Mouse (Mus musculus) ZHBTc4 (cell line): ENCODE results near the gene B4galt1.

Experiments used
- DNase-seq: peaks from one replicate; pipeline ENCODE4 v3.0.0-alpha.2; 2011; ENCODE audit warnings: low read depth, low spot score

Gene B4galt1

DNA sequence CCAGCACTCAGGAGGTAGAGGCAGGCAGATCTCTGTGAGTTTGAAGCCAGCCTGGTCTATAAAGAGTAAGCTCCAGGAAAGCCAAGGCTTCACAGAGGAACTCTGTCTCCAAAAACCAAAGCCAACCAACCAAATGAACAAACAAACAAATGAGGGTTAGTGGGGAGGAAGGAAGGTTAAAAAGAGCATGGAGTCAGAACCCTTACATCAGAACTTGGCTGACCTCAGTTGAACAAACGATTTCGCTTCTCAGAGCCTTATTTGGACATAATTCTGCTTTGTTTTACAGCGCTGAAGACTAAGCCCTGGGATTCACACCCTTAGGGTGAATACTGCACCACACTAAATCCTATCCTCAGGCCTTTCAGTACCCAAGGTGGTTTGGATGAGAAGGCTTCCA is 18.3 kb upstream of the B4galt1 start:
- no peak for DNase-seq

DNA sequence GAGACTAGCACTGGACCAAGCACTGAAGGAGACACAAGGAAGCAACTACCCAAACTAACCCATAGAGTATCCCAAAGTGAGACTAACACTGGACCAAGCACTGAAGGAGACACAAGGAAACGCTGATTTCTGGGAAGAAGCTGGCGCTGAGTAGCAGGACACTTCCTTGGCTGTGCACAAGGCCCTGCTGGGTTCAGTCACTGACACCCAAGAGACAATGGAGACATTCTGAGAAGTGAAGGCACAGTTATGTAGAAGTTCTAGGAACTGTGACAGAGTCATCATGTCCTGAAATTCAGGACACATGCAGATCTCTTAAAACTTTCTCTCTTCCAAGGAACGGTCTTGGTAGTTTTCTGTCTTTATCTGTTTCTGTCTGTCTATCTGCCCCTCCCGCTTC is 16.4 kb upstream of the B4galt1 start:
- no peak for DNase-seq

DNA sequence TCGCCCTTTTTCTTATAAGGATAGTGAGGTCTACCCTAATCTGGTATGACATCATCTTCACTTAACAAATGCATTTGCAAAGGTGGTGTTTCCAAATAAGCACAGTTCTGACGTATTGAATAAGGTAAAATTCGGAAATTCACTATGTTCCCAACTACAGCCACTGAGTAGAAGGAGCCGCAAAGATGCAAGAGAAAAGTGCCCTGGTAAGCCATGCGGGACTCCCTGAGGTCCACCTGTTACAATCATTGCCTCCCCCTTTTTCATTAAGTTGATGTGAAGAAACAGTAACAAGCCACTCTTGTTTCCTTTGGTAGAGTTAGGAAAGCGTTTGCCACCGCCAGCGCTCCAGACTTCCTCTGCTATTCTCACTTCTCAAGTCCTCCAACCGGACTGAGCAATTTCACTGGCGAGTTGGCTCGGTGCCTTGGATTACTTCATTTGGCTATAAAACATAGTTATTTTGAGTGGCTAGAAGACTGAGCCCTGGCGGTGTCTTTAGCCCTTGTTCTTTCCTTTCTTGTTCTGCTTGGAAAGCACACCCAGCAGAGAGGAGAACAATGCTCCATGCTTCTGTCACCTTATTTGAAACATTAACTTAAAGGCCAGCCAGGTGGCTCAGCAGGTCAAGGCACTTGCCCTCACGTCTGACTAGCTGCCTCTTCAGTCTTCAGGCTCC is 14.9 kb upstream of the B4galt1 start:
- no peak for DNase-seq

DNA sequence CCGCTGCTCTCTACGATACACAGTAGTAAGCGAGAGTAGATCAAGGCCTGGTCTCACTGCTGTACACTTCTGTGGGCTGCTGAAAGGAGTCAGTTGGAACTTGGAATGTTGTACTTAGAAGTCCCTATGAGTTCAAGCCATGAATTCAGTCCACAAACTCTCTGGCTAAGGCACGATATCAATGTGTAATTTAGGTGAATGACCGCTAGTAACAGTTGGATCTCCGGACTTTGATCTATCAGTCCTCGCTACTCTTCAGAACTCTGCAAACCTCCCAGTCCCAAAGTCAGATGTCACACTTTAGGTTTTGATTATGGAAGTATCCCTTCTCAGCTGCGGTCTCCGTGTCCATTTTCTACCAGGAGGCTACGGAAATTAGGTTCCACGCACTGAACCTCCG is 10.6 kb upstream of the B4galt1 start:
- no peak for DNase-seq

DNA sequence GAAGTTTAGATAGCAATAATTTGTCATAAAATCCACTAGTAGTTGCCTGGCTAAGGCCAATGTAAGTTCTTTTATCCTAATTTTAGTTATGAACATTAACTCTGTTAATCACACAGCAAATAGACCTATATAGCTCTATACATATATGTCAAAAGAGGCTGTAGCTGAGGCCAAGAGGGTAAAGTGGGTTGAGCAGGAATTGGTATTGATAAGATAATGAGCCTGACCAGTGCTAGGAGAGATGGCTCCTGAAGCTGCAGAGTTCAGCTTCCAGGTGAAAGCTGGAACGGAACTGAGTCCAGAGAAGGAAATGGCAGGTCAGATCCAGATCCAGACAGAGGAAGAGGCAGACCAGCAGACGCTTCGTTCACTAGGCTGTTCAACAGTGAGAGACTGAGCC is 9.5 kb upstream of the B4galt1 start:
- no peak for DNase-seq

DNA sequence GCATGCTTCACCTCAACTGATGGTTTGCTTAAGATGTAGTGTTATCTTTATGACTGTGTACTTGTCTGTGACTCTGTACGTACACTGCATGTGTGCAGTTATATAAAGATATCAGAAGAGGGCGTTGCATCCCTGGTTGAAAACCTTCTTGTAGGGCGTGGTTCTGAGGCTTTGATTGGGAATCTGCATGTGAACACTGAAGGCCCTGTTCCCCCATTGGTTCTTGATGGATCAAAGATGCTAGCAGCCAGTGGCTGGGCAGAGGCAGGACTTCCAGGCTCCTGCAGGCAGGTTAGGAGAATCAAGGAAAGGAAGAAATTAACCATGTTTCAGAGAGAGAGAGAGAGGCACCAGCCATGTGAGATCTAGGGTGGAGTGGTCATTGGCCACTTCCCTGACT is 7.3 kb upstream of the B4galt1 start:
- peak; percentile 96 for DNase-seq

DNA sequence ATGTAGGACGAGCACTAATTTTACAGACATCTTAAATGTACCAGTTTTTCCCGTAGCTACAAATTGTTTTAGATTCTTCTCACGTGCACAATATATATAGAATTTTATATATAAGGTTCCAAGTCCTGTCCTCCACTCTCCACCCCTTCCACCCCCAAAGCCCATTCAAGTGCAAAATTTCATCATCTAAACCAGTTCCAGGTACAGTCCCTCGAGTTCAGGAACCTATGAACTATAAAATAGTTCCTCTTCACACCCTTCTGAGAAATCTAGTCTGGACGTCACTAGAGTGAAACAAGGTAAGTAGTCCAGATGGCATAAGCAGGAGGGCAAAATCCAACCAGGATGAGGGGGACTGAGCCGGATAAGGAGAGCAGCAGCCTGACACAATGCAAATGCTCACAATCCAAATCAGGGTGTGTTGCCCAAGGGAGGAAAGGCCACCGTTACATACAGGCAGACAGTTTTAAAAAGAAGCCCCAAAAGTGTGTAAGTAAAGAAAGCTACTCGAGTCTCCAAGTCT is 4.1 kb upstream of the B4galt1 start:
- DNase-seq: no peak

DNA sequence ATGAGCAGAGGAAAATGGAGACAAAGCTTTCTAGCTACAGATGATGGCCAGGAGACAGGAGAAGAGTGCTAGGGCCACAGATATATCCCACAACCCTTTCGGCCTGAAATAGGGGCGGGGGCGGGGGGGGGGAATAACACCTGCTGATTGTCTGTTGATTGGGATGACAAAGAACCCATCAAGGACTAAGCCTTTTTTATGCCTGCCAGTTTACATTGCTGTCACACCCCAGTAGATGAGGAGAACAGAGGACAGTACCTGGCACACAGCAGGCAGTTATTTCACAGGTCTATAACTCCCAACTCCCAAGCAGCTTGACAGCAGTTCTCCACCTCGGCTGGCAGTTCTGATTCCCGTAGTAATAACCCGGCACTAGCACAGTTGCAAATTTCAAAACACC is 2.8 kb upstream of the B4galt1 start:
- peak; percentile 47 for DNase-seq

DNA sequence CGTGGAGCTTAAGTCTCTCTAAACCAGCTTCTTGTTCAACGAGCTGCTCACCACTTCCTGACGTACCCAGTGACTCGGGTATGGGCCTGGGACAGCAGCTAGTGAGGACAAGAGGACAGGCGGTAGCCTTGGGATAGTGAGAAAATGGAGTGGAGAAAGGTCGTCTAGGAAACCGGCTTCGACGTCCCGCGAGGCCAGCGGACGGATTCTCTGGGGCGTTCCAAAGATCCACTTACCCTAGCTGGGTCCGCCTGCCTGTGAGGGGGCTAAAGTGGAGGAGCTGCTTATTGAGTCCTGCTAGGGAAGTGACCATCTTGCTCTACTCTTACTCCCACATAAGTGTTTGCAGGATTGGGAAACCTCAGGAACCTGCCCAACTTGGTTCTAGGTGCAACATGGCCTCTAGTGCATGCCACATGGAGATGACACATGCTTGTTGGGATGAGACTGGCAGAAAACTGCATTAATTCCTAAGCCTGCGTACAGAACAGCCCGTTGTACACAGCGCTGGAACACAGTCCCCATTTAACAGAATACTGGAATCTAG is 655 bp upstream of the B4galt1 start:
- peak; percentile 28 for DNase-seq

DNA sequence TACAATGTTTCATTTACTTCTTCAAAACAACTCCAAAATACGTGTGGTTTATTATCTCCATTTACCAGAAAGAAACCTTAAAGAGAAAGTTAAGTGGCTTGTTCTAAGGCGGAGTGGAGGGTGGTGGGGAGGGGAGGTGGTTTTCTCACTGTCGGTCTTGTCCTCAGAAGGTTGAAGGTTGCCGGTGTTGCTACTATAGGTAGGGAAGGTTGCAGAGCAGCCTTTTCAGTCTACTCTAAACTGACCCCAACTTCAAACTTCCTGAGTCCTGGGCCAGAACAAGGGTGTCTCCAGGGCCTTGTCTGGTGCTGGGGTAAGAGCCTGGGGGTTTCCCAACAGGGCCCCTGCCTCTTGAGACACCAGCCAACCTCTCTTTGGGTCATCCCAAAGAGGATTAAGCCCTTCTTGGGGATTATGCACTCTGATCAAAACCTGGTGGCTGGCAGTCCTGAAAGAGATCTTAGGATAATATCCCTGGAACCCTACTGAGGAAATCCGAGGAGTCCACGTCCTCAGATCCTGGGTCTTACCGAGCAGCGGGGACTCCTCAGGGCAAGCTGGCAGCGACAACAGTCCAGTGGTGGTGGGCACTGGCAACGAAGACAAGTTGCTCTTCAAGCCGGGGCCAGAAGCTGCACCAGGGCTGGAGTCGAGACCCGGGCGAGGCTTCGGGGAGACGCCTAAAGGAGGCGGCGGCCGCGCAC is 792 bp downstream of the B4galt1 start:
- no peak for DNase-seq

DNA sequence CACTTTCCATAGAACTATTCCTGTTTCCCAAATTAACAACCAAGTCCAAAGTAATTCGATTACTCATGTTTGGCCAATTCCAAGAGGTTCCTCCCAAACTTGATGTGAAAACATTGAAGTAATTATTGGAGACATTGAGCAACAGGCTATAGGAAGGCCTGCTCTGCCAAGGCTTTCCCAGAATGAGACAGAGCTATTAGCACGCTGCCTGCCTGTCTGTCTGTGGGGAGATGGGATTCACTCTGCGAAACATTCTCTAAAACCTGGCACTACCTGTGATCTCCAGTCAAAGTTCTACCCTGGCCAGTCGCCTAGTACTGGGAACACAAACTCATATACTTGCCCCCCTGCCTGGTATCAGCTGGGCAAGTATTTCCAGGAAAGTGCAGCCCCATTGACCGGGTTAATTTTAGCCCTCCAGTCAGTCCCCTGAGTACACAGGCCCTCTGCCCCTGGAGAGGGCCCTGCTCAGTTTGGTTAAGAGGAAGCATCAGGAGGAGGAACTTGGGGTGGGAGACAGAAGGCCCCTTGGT is 1.5 kb downstream of the B4galt1 start:
- DNase-seq: no peak

DNA sequence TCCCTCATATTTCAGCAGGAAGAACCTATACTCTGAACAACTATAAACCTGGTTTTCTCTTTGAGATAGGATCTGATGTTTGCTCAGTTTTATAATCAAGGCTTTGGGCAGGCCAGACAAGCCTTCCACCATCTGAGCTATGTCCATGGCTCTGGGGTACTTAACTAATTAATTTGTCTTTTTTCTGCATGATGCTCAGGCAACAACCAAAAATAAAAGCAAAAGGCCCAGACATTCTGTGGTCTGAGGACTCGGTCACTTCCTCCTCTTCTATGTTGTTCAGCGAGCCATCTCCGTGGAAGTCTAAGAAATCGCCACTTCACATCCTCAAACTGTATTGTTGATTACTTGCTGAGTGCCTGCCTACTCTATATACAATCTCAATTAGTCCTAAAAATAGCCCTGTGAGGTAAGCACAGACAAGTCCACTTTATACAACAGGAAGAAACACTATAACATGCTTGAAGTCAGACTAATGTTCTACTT is 2.0 kb downstream of the B4galt1 start:
- no peak for DNase-seq

DNA sequence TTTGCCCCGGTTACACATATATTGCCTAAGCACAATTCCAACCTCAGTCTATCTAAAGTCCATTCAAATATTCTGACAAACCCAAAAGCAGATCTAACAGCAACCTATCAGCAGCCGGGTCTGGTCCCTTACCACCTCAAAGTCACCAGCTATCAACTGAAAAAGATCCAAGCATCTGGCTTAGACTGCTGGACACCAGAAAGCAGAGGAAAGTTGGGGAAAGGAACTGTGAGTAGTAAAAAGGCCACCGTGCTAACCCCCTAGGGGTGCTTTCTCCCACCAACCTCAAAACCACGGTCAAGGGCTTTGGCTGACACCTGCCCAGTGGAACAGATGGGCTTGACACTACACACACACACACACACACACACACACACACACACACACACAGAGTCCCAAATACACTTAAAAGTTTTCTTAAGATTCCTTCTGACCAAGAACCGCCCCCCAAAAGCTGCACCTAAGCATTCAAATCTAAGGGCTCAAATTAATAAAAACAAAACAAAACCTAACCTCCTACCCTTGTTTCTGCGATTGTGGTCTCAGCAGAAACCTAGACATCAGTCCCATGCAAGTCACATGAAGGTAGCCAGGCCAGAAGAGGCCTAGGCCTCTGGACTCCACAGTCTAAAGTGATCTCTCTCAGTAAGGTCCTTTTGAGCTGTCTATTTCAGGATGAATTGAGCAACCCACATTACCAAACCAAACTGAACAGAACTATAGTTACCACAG is 2.6 kb downstream of the B4galt1 start:
- DNase-seq: no peak

DNA sequence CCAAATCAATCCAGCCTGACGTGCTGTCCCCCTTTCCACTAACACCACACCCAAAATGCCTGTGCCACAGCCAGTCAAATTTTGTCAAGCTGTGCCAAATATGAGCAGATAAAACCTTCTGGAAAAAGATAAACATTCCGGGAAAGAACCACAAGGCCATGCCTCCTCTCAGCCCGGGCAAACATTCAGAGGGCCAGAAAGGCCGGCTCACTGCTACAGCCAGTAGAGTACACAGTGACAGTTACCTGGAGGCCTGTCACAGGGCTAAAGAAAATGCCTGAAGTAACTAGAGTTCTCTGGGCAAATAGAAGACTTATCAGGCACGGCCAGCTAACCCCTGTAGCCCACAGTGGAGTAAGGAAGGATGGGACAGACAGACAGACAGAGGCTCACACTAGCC is 3.2 kb downstream of the B4galt1 start:
- no peak for DNase-seq

DNA sequence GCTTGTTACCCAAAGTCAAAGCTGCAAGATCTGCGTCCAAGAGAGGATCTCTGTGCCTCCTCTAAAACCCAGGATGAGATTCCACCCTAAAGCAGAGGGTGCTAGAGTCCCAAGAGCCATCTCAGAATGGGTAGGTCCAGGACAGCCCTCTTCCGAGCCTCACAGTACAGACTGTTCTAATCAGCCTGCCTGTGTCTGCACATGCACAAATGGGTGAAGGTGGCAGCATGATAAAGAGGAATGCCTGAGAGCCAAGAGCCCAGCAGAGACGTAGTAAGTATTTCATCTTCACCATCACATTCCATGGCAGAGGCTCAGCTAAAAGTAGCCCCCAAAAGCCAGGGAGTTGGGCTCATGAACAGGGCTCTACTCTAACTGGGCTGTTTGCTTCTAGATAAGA is 4.3 kb downstream of the B4galt1 start:
- no peak for DNase-seq

DNA sequence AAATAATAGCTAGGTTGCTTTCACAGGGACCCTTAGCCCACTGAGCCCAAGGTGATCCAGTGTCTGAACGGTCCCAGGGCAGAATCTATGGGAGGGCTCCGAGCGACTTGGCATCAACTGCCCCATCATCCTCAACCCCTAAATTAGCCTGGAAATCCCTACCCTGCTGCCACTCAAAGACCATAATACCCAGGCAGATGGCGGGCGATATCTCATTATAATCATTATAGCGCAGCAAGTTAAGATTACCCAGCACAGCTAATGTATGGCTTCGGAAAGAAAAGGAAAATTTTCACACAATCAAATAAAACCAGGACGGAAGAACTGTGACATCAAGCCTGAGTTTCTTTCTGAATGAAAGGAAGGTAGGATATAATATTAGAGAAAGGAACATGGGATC is 5.6 kb downstream of the B4galt1 start:
- DNase-seq: no peak

DNA sequence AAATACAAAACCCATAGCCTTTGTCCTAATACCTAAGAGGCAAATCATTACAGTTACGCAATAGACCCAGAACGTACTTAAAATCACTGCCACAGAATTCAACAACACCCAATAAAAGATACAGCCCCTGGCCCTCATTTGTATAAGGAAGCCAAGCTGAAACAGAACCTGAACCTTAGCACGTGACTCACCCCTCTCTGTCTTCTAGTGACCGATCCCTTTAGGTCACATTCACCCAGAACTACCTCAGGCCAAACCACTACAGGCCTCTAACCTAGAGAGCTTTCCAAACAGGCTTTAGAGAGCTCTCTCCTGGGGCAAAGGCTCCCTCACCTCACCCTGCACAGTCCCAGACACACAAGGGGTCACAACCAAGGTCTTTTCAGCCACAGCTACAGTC is 6.6 kb downstream of the B4galt1 start:
- DNase-seq: no peak

DNA sequence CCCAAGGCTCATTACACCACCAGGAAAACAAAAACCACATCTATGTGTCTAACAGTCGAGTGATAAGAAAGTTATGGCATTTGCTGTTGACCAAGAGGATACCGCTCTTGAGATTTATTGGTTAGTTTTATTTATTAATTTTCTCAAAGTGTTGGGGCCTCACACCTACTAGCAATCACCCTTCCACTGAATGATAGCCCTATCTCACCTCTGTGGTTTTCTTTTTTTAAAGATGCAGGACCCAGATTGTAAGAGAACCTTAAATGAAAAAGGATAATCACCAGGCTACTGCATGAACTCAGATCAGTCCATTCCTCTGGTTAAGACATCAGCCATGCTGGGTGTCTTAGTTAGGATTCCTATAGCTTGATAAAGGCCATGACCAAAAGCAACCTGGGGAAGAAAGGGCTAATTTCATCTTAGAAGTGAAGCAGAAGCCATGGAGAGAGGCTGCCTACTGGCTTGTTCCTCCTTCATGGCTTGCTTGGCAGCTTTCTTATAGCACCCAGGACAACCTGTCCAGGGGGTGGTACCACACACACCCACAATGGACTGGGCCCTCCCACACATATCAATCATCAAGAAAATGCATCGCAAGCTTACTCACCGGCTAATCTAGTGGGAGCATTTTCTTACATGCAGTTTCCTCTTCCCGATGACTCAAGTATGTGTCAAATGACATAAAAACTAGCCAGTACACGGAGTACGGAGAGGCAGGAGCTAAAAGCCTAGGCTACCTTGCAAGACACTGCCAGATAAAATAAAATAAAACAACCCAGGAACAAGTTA is 7.5 kb downstream of the B4galt1 start:
- DNase-seq: no peak

DNA sequence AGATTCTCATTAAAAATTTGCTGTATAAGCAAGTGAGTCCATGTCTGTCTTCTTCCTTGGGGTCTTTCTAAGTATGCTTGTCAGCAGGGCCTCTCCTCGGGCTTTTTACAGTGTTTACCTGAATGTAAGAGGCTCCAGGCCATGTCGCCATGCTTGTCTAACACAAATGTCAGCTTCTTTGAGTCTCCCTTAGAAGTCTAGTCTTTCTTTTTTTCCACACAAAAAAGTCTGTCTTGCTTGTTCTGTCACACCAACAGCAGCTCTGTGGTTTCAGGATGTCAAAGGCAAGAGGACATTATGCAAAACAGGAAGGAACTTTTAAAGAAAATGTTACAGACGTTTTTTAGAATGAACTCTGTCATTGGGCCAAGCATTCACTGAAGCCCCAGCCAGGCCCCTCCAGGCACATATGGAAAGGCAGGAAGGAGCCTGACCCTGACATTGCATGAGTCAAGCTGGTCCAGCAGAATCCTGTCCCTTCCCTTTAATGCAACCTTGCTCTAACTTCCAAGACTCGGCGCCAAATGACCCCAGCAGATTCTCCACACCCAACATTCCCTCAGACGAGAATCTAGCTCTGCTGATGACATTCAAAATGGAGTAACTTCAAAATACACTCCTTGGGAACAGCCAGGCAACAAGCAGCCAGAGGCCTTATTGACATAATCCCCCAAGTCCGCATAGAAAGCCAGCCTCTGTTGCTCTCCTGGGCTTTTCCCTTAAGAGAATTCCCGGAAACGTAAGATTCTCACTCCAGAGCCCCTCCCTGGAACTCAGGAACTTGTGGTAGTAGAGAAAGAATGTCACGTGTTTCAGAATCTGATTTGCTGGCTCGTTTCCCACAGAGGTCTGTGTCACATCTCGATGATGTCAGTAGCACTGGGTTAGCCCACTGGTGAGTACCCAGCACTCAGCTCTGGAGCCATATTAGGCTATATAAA is 8.7 kb downstream of the B4galt1 start:
- DNase-seq: peak; percentile 82

DNA sequence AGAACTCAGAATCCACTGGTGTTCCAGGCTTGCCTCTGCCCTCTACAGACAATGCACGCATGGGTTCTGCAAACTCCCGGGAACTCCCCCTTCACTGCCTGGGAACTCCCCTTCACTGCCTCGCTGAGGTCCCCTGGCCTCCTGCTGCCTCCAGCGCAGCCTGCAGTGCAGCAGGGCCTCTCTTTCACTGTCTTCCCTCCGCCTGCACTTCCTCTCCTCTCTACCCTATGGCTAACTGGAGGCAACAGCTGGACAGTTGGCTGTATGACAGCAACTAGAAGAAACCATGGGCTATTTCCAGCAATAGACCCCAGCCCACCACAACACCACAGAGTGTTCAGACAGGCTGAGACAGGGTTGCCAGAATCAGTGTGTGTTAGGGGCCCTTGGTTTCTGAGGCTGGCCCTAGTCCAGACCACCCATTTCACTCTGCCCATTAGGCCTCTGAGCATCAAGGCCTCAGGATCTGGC is 9.5 kb downstream of the B4galt1 start:
- DNase-seq: peak; percentile 35
